Mouse (Mus musculus): Measurements from ENCODE around the gene Opcml. TPM values are rescaled to one million over a fixed set of nuclear protein-coding genes. Genes with fewer than 3 reads are reported as not detected.

Gene Opcml
- polyA plus RNA-seq, 1 experiment = not detected

GRCm38 (mm10) chr9:28621939-28622338 lies 831.4 kb downstream of the Opcml start:
- TF ChIP-seq CTCF (IDR thresholded peaks at IDR 0.05; ENCODE audit: low read depth, low read length) (no peak), EP300 (IDR thresholded peaks at IDR 0.05; ENCODE audit: insufficient read depth, low read depth, low read length) (no peak), POLR2A (IDR thresholded peaks at IDR 0.05; ENCODE audit: insufficient read depth, low read length) (no peak)

GRCm38 (mm10) chr9:28624870-28625269 lies 834.3 kb downstream of the Opcml start:
- Histone ChIP-seq H3K27me3 (ENCODE audit: control insufficient read depth, insufficient read depth, low read length, poor library complexity, severe bottlenecking) (no peaks in the 10 kb centered on the region), H3K9ac (ENCODE audit: low read depth, poor library complexity, severe bottlenecking) (no peak overlapping the region), H3K9me3 (replicated peaks; ENCODE audit: control insufficient read depth, insufficient read depth, low read length, poor library complexity, severe bottlenecking) (no peaks in the 10 kb centered on the region), H3K4me3 (ENCODE audit: low read depth, low read length) (no peak overlapping the region), H3K4me1 (ENCODE audit: control insufficient read depth, insufficient read depth, low read length) (no peaks in the 10 kb centered on the region), H3K27ac (ENCODE audit: insufficient read depth, low read length) (no peak overlapping the region), H3K36me3 (ENCODE audit: control insufficient read depth, insufficient read depth, low read length, poor library complexity, severe bottlenecking) (no peaks in the 10 kb centered on the region)
- TF ChIP-seq POLR2A (IDR thresholded peaks at IDR 0.05; ENCODE audit: insufficient read depth, low read length) = no peak
- no peak for TF ChIP-seq EP300 (IDR thresholded peaks at IDR 0.05; ENCODE audit: insufficient read depth, low read depth, low read length)
- no peak for TF ChIP-seq CTCF (IDR thresholded peaks at IDR 0.05; ENCODE audit: low read depth, low read length)

More at GRCm38 (mm10) chr9:28621939-28622338, 831.4 kb downstream of the Opcml start:
- no peaks in the 10 kb centered on the region for H3K36me3 ChIP-seq (ENCODE audit: control insufficient read depth, insufficient read depth, low read length, poor library complexity, severe bottlenecking)
- no peak overlapping the region for H3K4me3 ChIP-seq (ENCODE audit: low read depth, low read length)
- no peaks in the 10 kb centered on the region for H3K4me1 ChIP-seq (ENCODE audit: control insufficient read depth, insufficient read depth, low read length)
- no peaks in the 10 kb centered on the region for H3K9me3 ChIP-seq (replicated peaks; ENCODE audit: control insufficient read depth, insufficient read depth, low read length, poor library complexity, severe bottlenecking)
- no peak overlapping the region for H3K9ac ChIP-seq (ENCODE audit: low read depth, poor library complexity, severe bottlenecking)
- no peaks in the 10 kb centered on the region for H3K27me3 ChIP-seq (ENCODE audit: control insufficient read depth, insufficient read depth, low read length, poor library complexity, severe bottlenecking)
- no peak overlapping the region for H3K27ac ChIP-seq (ENCODE audit: insufficient read depth, low read length)

GRCm38 (mm10) chr9:28642766-28643165 lies 852.2 kb downstream of the Opcml start:
- no peaks in the 10 kb centered on the region for H3K36me3 ChIP-seq (ENCODE audit: control insufficient read depth, insufficient read depth, low read length, poor library complexity, severe bottlenecking)
- no peaks in the 10 kb centered on the region for H3K27me3 ChIP-seq (ENCODE audit: control insufficient read depth, insufficient read depth, low read length, poor library complexity, severe bottlenecking)
- H3K9me3 ChIP-seq (replicated peaks; ENCODE audit: control insufficient read depth, insufficient read depth, low read length, poor library complexity, severe bottlenecking) = no peaks in the 10 kb centered on the region
- H3K27ac ChIP-seq (ENCODE audit: insufficient read depth, low read length) = no peak overlapping the region
- H3K4me1 ChIP-seq (ENCODE audit: control insufficient read depth, insufficient read depth, low read length) = no peaks in the 10 kb centered on the region
- no peak for TF ChIP-seq POLR2A (IDR thresholded peaks at IDR 0.05; ENCODE audit: insufficient read depth, low read length)
- H3K9ac ChIP-seq (ENCODE audit: low read depth, poor library complexity, severe bottlenecking) = no peak overlapping the region
- H3K4me3 ChIP-seq (ENCODE audit: low read depth, low read length) = no peak overlapping the region

GRCm38 (mm10) chr9:28644063-28644462 lies 853.5 kb downstream of the Opcml start:
- no peak for TF ChIP-seq EP300 (IDR thresholded peaks at IDR 0.05; ENCODE audit: insufficient read depth, low read depth, low read length)
- TF ChIP-seq POLR2A (IDR thresholded peaks at IDR 0.05; ENCODE audit: insufficient read depth, low read length) = no peak
- TF ChIP-seq CTCF (IDR thresholded peaks at IDR 0.05; ENCODE audit: low read depth, low read length) = no peak
- Histone ChIP-seq H3K4me1 (ENCODE audit: control insufficient read depth, insufficient read depth, low read length) (no peaks in the 10 kb centered on the region), H3K9ac (ENCODE audit: low read depth, poor library complexity, severe bottlenecking) (no peak overlapping the region), H3K27ac (ENCODE audit: insufficient read depth, low read length) (no peak overlapping the region), H3K27me3 (ENCODE audit: control insufficient read depth, insufficient read depth, low read length, poor library complexity, severe bottlenecking) (no peaks in the 10 kb centered on the region), H3K9me3 (replicated peaks; ENCODE audit: control insufficient read depth, insufficient read depth, low read length, poor library complexity, severe bottlenecking) (no peaks in the 10 kb centered on the region), H3K4me3 (ENCODE audit: low read depth, low read length) (no peak overlapping the region), H3K36me3 (ENCODE audit: control insufficient read depth, insufficient read depth, low read length, poor library complexity, severe bottlenecking) (no peaks in the 10 kb centered on the region)

- H3K9me3 ChIP-seq (replicated peaks; ENCODE audit: control insufficient read depth, insufficient read depth, low read length, poor library complexity, severe bottlenecking) = no peaks in the 10 kb centered on the region
- no peak overlapping the region for H3K4me3 ChIP-seq (ENCODE audit: low read depth, low read length)
- H3K36me3 ChIP-seq (ENCODE audit: control insufficient read depth, insufficient read depth, low read length, poor library complexity, severe bottlenecking) = no peaks in the 10 kb centered on the region
- H3K27ac ChIP-seq (ENCODE audit: insufficient read depth, low read length) = no peak overlapping the region
- H3K9ac ChIP-seq (ENCODE audit: low read depth, poor library complexity, severe bottlenecking) = no peak overlapping the region
- TF ChIP-seq POLR2A (IDR thresholded peaks at IDR 0.05; ENCODE audit: insufficient read depth, low read length) (no peak), EP300 (IDR thresholded peaks at IDR 0.05; ENCODE audit: insufficient read depth, low read depth, low read length) (no peak), CTCF (IDR thresholded peaks at IDR 0.05; ENCODE audit: low read depth, low read length) (no peak)
- no peaks in the 10 kb centered on the region for H3K27me3 ChIP-seq (ENCODE audit: control insufficient read depth, insufficient read depth, low read length, poor library complexity, severe bottlenecking)
- H3K4me1 ChIP-seq (ENCODE audit: control insufficient read depth, insufficient read depth, low read length) = no peaks in the 10 kb centered on the region
Measured at GRCm38 (mm10) chr9:28650089-28650488, 859.5 kb downstream of the Opcml start.

GRCm38 (mm10) chr9:28659996-28660395 lies 869.4 kb downstream of the Opcml start:
- TF ChIP-seq POLR2A (IDR thresholded peaks at IDR 0.05; ENCODE audit: insufficient read depth, low read length) (no peak), CTCF (IDR thresholded peaks at IDR 0.05; ENCODE audit: low read depth, low read length) (no peak), EP300 (IDR thresholded peaks at IDR 0.05; ENCODE audit: insufficient read depth, low read depth, low read length) (no peak)

More at GRCm38 (mm10) chr9:28659996-28660395, 869.4 kb downstream of the Opcml start:
- Histone ChIP-seq H3K4me3 (ENCODE audit: low read depth, low read length) (no peak overlapping the region), H3K9me3 (replicated peaks; ENCODE audit: control insufficient read depth, insufficient read depth, low read length, poor library complexity, severe bottlenecking) (no peaks in the 10 kb centered on the region), H3K9ac (ENCODE audit: low read depth, poor library complexity, severe bottlenecking) (no peak overlapping the region), H3K36me3 (ENCODE audit: control insufficient read depth, insufficient read depth, low read length, poor library complexity, severe bottlenecking) (no peaks in the 10 kb centered on the region), H3K27me3 (ENCODE audit: control insufficient read depth, insufficient read depth, low read length, poor library complexity, severe bottlenecking) (no peaks in the 10 kb centered on the region; the same call in none of the 2 replicates), H3K4me1 (ENCODE audit: control insufficient read depth, insufficient read depth, low read length) (no peaks in the 10 kb centered on the region), H3K27ac (ENCODE audit: insufficient read depth, low read length) (no peak overlapping the region)

Data from ES-Bruce4 (cell line).